Mouse (Mus musculus): ENCODE data around the gene Pfas.
A peak's percentile ranks its signal among the peaks of the same experiment; 100 is the strongest.
"Not testable (repeated sequence)": the region's sequence is repeated elsewhere in the genome, so short reads cannot be mapped to it uniquely, and the experiment has no call there.

Gene Pfas

GRCm38 (mm10) chr11:68939451-68940304 lies 68.6 kb downstream of the Pfas start:
- DNase-seq (ENCODE audit: low read depth, low spot score): peak; percentile 89

GRCm38 (mm10) chr11:68936951-68937350 lies 71.3 kb downstream of the Pfas start:
- DNase-seq (ENCODE audit: low read depth, low spot score): not testable (repeated sequence)
